Mouse (Mus musculus): Measurements from ENCODE around the gene Kif1b. TPM values are rescaled to one million over a fixed set of nuclear protein-coding genes. Genes with fewer than 3 reads are reported as not detected.

Gene Kif1b
- polyA plus RNA-seq, 1 experiment from 2014 or later = 224 TPM

DNA sequence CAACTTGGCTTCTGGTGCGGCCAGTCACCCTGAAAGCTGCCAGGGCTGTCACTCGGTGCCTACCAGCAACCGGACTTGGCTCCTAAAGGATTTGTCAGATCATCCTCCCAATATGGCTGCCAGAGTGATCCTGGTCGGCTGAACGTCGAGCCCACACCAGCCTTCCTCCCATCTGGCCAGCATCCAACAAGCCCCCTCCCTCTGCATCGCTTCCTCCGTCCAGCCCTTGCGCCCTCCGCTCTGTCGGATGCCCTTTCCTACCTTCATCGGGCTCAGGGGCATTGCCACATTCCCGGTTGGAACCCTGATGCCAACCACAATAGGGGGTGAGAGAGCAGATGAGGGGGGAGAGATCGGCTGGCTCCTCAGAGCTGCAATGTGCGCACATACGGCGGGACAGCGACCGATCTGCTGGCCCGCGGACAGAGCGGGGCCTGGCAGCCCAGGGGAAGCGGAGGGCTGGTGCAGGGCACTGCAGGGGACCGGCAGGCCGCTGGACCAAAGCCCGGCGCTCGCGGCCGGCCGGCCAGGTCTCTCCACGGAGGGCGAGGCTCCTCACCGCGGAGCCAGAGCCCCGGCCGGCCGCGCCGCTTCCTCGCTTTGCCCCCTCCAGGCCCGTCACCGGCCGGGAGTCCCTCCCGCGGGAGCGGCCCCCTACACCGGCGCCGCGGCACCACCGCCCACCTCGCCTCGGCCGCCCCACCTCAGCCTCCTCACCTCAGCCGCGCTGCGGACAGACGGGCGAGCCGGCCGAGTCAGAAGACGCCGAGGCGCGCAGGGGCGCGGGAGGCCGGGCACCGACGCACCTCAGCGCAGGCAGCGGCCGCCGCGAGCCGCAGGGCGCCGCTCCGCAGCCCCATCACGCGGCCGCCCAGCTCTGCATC is 539 bp downstream of the Kif1b start:
- H3K27ac ChIP-seq (ENCODE audit: low read depth, low read length) = peak overlapping the region; percentile 98
- H3K4me2 ChIP-seq (ENCODE audit: low read depth, low read length) = peak overlapping the region; percentile 79
- peaks cover 4% of the 10 kb centered on the region; the same call in 1 of the 2 replicates for H3K27me3 ChIP-seq (ENCODE audit: control insufficient read depth, insufficient read depth, low read length)
- peak; percentile 52 for ATAC-seq (ENCODE audit: low read depth)
- peak overlapping the region; percentile 98 for H3K4me3 ChIP-seq (ENCODE audit: low read depth, low read length)
- no peaks in the 10 kb centered on the region for H3K36me3 ChIP-seq (ENCODE audit: control insufficient read depth, insufficient read depth, low read length)
- peaks cover 42% of the 10 kb centered on the region for H3K4me1 ChIP-seq (ENCODE audit: control insufficient read depth, insufficient read depth, low read length)
- no peaks in the 10 kb centered on the region for H3K9me3 ChIP-seq (ENCODE audit: control insufficient read depth, low read length)
- WGBS = under 1% methylated on average over 37 of the region's 83 CpGs
- H3K9ac ChIP-seq (replicated peaks; ENCODE audit: low read depth, low read length) = peak overlapping the region; percentile 99

DNA sequence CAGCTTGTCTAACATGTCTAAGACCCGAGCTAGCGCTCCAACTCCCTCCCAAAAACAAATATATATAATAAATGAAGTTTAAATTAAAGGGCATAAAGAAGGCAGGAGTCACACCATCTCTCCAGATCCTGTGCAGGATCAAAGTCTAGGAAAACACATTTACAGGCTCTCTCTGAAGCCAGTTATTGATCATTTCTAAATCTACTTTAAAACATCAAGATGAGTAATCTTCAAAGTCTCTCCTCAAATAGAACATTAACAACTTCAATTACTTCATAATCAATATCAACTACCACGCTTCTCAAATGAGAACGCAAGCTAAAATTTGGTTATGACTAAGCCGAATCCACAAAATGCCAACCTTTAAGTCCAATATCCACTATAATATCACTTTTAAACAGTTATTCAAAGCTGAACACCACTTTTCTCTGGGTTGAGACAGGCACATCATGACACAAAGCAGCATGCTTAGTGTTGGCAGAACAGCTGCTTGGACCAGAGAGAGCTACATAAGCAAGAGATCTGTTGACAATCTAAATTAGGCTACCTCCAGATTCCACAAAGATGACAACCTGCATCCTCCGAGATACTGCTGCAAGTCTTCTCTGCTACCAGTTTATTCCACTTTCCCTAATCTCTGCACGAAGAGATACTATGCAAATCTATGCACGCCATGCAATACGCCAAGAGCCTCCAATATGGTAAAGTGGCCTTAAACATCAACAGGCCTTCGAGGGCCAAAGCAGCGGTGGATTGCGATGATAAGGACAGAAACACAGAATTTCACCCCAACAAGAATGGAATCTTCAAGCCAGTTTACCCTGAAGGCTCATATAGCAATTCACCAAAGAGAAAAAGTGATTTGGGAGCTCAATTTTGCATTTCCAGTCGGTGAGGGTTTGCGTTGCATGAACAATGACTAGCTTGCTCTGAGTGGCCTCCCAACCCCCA is 1.5 kb downstream of the Kif1b start:
- Histone ChIP-seq H3K36me3 (ENCODE audit: control insufficient read depth, insufficient read depth, low read length) (no peaks in the 10 kb centered on the region), H3K4me1 (ENCODE audit: control insufficient read depth, insufficient read depth, low read length) (peaks cover 49% of the 10 kb centered on the region), H3K4me2 (ENCODE audit: low read depth, low read length) (peak overlapping the region; percentile 79), H3K27ac (ENCODE audit: low read depth, low read length) (peak overlapping the region; percentile 98), H3K9me3 (ENCODE audit: control insufficient read depth, low read length) (no peaks in the 10 kb centered on the region), H3K27me3 (ENCODE audit: control insufficient read depth, insufficient read depth, low read length) (peaks cover 4% of the 10 kb centered on the region; the same call in 1 of the 2 replicates), H3K4me3 (ENCODE audit: low read depth, low read length) (peak overlapping the region; percentile 98), H3K9ac (replicated peaks; ENCODE audit: low read depth, low read length) (peak overlapping the region; percentile 99)
- no peak for ATAC-seq (ENCODE audit: low read depth)
- WGBS = 28% methylated on average over 14 of the region's 14 CpGs

DNA sequence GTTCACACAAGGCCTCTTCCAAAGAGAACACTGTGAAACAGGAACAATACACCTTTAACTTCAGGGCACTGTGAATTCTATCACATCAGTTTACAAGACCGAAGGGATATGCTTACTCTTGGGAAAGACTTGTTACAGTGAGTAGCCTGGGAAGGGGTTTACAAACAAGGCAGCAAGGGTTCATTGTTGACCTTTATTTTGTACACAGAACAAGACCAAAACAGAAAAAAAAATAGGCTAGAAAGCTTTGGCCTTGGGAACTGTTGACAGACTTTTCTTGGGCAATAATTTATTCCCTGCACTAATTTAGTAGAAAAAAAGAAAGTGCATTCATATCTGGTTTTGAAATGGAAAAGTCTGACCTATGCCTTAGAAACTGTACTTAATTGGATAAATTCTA is 3.0 kb downstream of the Kif1b start:
- Histone ChIP-seq H3K9ac (replicated peaks; ENCODE audit: low read depth, low read length) (no peak overlapping the region), H3K27me3 (ENCODE audit: control insufficient read depth, insufficient read depth, low read length) (peaks cover 4% of the 10 kb centered on the region; the same call in 1 of the 2 replicates)

DNA sequence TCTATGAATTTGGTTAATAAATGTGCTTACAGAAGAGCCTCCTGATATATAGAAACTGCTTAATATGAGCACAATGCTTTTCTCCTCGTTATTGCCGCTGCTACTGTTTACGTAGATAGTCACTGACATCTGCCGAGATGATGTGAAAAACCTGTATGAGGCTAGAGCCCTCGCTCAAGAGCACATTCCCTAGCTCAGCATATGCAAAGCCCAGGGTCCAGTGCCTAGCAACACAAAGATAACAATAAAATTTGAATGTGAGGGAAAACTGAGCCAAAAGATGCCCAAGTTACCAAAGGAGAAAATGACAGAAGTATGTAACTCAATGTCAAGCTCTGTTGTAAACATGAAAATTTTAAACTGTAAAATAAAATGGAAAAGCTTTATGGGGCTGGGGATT is 4.0 kb downstream of the Kif1b start:
- no peak for ATAC-seq (ENCODE audit: low read depth)
- Histone ChIP-seq H3K4me2 (ENCODE audit: low read depth, low read length) (peak overlapping the region; percentile 27; the same call in 1 of the 2 replicates), H3K27me3 (ENCODE audit: control insufficient read depth, insufficient read depth, low read length) (peaks cover 4% of the 10 kb centered on the region; the same call in 1 of the 2 replicates), H3K36me3 (ENCODE audit: control insufficient read depth, insufficient read depth, low read length) (no peaks in the 10 kb centered on the region), H3K9ac (replicated peaks; ENCODE audit: low read depth, low read length) (no peak overlapping the region), H3K27ac (ENCODE audit: low read depth, low read length) (no peak overlapping the region), H3K9me3 (ENCODE audit: control insufficient read depth, low read length) (no peaks in the 10 kb centered on the region), H3K4me1 (ENCODE audit: control insufficient read depth, insufficient read depth, low read length) (peaks cover 45% of the 10 kb centered on the region), H3K4me3 (ENCODE audit: low read depth, low read length) (no peak overlapping the region)
- WGBS = 35% methylated on average over 5 of the region's 5 CpGs

More for the DNA sequence above, 3.0 kb downstream of the Kif1b start:
- Histone ChIP-seq H3K4me3 (ENCODE audit: low read depth, low read length) (0 out of 2 replicates have a peak overlapping the region, but pooled peaks have one; percentile 8), H3K4me1 (ENCODE audit: control insufficient read depth, insufficient read depth, low read length) (peaks cover 49% of the 10 kb centered on the region), H3K27ac (ENCODE audit: low read depth, low read length) (no peak overlapping the region), H3K4me2 (ENCODE audit: low read depth, low read length) (peak overlapping the region; percentile 17; the same call in 1 of the 2 replicates), H3K36me3 (ENCODE audit: control insufficient read depth, insufficient read depth, low read length) (no peaks in the 10 kb centered on the region), H3K9me3 (ENCODE audit: control insufficient read depth, low read length) (no peaks in the 10 kb centered on the region)
- 61% methylated on average over 1 of the region's 1 CpGs for WGBS
- ATAC-seq (ENCODE audit: low read depth) = no peak

DNA sequence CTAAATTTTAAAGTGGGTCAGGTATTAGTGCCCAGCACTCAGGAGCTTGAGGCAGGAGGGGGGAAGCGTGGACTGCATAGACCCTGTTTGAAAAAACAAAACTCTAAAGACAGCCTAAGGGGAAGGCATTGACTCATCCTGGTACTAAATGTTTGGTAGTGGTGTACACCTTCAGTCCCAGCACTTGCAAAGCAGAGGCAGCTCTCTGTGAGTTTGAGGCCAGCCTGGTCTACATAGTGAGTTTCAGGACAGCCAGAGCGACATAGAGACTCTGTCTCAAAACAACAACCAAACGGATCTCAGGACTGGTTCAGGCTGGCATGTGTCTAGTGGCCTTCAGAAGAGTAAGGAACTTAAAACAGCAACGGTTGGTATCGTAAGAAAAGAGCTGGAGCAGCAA is 4.7 kb downstream of the Kif1b start:
- Histone ChIP-seq H3K27me3 (ENCODE audit: control insufficient read depth, insufficient read depth, low read length) (peaks cover 4% of the 10 kb centered on the region; the same call in 1 of the 2 replicates), H3K27ac (ENCODE audit: low read depth, low read length) (no peak overlapping the region), H3K4me3 (ENCODE audit: low read depth, low read length) (no peak overlapping the region), H3K4me1 (ENCODE audit: control insufficient read depth, insufficient read depth, low read length) (peaks cover 40% of the 10 kb centered on the region), H3K9ac (replicated peaks; ENCODE audit: low read depth, low read length) (no peak overlapping the region), H3K4me2 (ENCODE audit: low read depth, low read length) (peak overlapping the region; percentile 27; the same call in 1 of the 2 replicates), H3K36me3 (ENCODE audit: control insufficient read depth, insufficient read depth, low read length) (no peaks in the 10 kb centered on the region), H3K9me3 (ENCODE audit: control insufficient read depth, low read length) (no peaks in the 10 kb centered on the region)
- ATAC-seq (ENCODE audit: low read depth) = no peak
- 80% methylated on average over 5 of the region's 5 CpGs for WGBS

DNA sequence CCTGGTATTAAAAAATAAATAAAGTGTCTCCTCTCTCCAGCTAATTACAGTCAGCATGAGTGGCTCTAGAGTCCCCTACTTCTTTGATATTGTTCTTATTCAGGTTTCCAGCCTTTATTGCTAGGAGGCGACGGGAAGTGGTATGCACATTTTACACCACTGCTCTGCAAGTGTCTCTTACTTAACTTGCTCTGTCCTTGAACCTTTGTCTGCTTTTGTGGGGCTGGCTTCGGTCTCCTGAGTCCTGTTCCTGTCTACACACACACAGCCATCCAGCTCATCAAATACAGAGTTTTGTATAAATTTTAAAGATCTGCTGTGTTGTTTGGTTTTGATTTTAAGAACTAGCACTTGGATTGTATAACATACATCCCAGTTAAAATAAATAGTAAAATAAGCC is 5.4 kb downstream of the Kif1b start:
- Histone ChIP-seq H3K4me2 (ENCODE audit: low read depth, low read length) (no peak overlapping the region), H3K9me3 (ENCODE audit: control insufficient read depth, low read length) (no peaks in the 10 kb centered on the region), H3K4me3 (ENCODE audit: low read depth, low read length) (no peak overlapping the region), H3K9ac (replicated peaks; ENCODE audit: low read depth, low read length) (no peak overlapping the region), H3K27ac (ENCODE audit: low read depth, low read length) (no peak overlapping the region), H3K27me3 (ENCODE audit: control insufficient read depth, insufficient read depth, low read length) (peaks cover 4% of the 10 kb centered on the region; the same call in 1 of the 2 replicates), H3K36me3 (ENCODE audit: control insufficient read depth, insufficient read depth, low read length) (no peaks in the 10 kb centered on the region), H3K4me1 (ENCODE audit: control insufficient read depth, insufficient read depth, low read length) (peaks cover 40% of the 10 kb centered on the region)
- no peak for ATAC-seq (ENCODE audit: low read depth)
- WGBS = 34% methylated on average over 3 of the region's 3 CpGs

DNA sequence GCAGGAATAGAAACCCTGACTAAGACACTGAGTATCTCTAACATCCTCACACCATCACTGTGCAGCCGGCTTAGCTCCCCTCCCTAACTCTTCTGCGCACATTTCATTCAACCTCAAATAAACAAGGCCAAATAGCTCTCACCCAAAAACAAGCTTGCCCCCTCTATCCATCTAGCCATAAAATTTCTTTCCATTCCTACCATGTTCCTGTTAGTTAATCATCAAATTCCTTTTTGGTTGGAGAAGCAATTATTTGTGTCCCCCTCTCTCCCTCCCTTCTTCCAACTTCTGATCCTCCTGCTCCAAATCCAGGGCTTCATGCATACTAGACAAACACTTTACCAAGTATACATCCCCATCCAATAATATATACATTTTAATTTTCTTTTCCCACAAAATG is 11.0 kb downstream of the Kif1b start:
- Histone ChIP-seq H3K4me3 (ENCODE audit: low read depth, low read length) (no peak overlapping the region), H3K27ac (ENCODE audit: low read depth, low read length) (no peak overlapping the region), H3K4me1 (ENCODE audit: control insufficient read depth, insufficient read depth, low read length) (peaks cover 10% of the 10 kb centered on the region), H3K9me3 (ENCODE audit: control insufficient read depth, low read length) (no peaks in the 10 kb centered on the region), H3K9ac (replicated peaks; ENCODE audit: low read depth, low read length) (no peak overlapping the region), H3K36me3 (ENCODE audit: control insufficient read depth, insufficient read depth, low read length) (no peaks in the 10 kb centered on the region), H3K4me2 (ENCODE audit: low read depth, low read length) (no peak overlapping the region), H3K27me3 (ENCODE audit: control insufficient read depth, insufficient read depth, low read length) (no peaks in the 10 kb centered on the region)
- no peak for ATAC-seq (ENCODE audit: low read depth)
- 92% methylated on average over 2 of the region's 2 CpGs for WGBS

DNA sequence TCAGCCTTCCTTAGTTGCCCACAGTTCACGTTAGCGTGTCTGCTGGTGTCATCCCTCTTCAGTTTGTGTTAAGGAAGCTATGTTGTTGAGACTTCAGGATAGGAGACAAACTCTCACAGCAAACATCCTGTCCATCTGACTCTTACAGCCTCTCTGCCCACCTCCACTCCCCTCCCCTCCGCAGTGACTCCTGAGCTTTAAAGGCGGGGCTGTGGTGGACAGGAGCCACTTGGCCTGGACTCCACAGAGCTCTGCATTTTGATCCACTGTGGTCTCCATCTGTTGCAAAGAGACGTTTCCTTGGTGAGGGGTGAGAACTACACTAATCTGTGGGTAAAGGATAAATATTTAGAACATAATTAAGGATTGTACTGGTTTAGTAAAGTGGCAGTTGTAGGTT is 14.5 kb downstream of the Kif1b start:
- H3K4me3 ChIP-seq (ENCODE audit: low read depth, low read length) = no peak overlapping the region
- no peak overlapping the region for H3K4me2 ChIP-seq (ENCODE audit: low read depth, low read length)
- WGBS = 79% methylated on average over 5 of the region's 5 CpGs
- peaks cover 14% of the 10 kb centered on the region for H3K36me3 ChIP-seq (ENCODE audit: control insufficient read depth, insufficient read depth, low read length)
- no peak overlapping the region for H3K9ac ChIP-seq (replicated peaks; ENCODE audit: low read depth, low read length)
- peaks cover 8% of the 10 kb centered on the region for H3K4me1 ChIP-seq (ENCODE audit: control insufficient read depth, insufficient read depth, low read length)
- H3K27me3 ChIP-seq (ENCODE audit: control insufficient read depth, insufficient read depth, low read length) = no peaks in the 10 kb centered on the region
- ATAC-seq (ENCODE audit: low read depth) = no peak
- H3K9me3 ChIP-seq (ENCODE audit: control insufficient read depth, low read length) = no peaks in the 10 kb centered on the region
- H3K27ac ChIP-seq (ENCODE audit: low read depth, low read length) = no peak overlapping the region

Measured in neural tube, embryonic 14.5 days (tissue).